Mouse (Mus musculus) ES-Bruce4 (cell line): ENCODE results near the gene Actr3. TPM values are rescaled to one million over a fixed set of nuclear protein-coding genes. Genes with fewer than 3 reads are reported as not detected.

Experiments
- H3K27ac ChIP-seq: 2 replicates; pipeline ENCODE4 v1.5.1; 2012; ENCODE audit warnings: low read length, inconsistent platforms; ENCODE audit not compliant: insufficient read depth
- H3K27me3 ChIP-seq: 2 replicates; pipeline ENCODE4 v1.6.1; 2012; ENCODE audit warnings: mild to moderate bottlenecking, low read length, inconsistent platforms; ENCODE audit not compliant: control insufficient read depth, poor library complexity, insufficient read depth, severe bottlenecking
- H3K36me3 ChIP-seq: 2 replicates; pipeline ENCODE4 v1.6.1; 2012; ENCODE audit warnings: inconsistent platforms, mild to moderate bottlenecking, low read length, moderate library complexity; ENCODE audit not compliant: control insufficient read depth, poor library complexity, insufficient read depth, severe bottlenecking
- H3K4me1 ChIP-seq: one replicate; pipeline ENCODE4 v1.8.1; 2011; ENCODE audit warnings: low read length; ENCODE audit not compliant: control insufficient read depth, insufficient read depth
- H3K4me3 ChIP-seq: 2 replicates; pipeline ENCODE4 v1.5.1; 2011; ENCODE audit warnings: low read depth, mild to moderate bottlenecking, low read length
- H3K9ac ChIP-seq: 2 replicates; pipeline ENCODE4 v1.6.1; 2012; ENCODE audit warnings: low read depth, mild to moderate bottlenecking, inconsistent platforms; ENCODE audit not compliant: poor library complexity, severe bottlenecking
- H3K9me3 ChIP-seq: replicated peaks from 2 replicates; pipeline ENCODE4 v1.6.1; 2012; ENCODE audit warnings: mild to moderate bottlenecking, low read length, inconsistent platforms; ENCODE audit not compliant: control insufficient read depth, poor library complexity, insufficient read depth, severe bottlenecking
- CTCF ChIP-seq: IDR thresholded peaks from one replicate; pipeline ENCODE4 v1.8.1; 2011; ENCODE audit warnings: low read depth, low read length
- EP300 ChIP-seq: IDR thresholded peaks from 2 replicates; pipeline ENCODE4 v1.6.1; 2011; ENCODE audit warnings: low read depth, low read length; ENCODE audit not compliant: insufficient read depth
- POLR2A ChIP-seq: IDR thresholded peaks from one replicate; pipeline ENCODE4 v1.8.1; 2011; ENCODE audit warnings: low read length; ENCODE audit not compliant: insufficient read depth
- polyA plus RNA-seq: library from polyadenylated mRNA; stranded (reverse); fragments of >200 nt; gene quantifications from 2 replicates; pipeline ENCODE4 v1.2.4, GENCODE M21; 2011; ENCODE audit warnings: low read depth; ENCODE audit not compliant: missing spikeins, insufficient read depth, insufficient read length

The Actr3 gene
- polyA plus RNA-seq, 1 experiment: 269 TPM

DNA sequence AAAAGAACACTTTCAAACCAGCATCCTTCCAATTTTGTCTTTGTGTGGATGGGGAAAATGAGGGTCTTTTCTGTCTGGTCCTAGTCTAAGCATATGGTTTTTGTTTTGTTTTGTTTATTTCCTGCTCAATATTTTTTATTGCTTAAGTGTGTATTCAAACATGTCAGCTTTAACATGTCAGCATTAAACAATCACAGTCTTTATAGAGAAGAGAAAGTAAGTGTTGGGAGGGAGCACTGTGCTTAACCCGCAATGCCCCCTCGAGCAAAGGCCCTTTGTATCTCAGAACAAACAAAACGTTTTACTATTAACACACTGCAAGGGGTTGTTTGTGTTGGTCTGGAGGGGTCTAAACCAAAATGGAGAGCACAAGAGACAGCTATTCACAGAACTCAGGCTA is 47.2 kb downstream of the Actr3 start:
- no peak for TF ChIP-seq CTCF

DNA sequence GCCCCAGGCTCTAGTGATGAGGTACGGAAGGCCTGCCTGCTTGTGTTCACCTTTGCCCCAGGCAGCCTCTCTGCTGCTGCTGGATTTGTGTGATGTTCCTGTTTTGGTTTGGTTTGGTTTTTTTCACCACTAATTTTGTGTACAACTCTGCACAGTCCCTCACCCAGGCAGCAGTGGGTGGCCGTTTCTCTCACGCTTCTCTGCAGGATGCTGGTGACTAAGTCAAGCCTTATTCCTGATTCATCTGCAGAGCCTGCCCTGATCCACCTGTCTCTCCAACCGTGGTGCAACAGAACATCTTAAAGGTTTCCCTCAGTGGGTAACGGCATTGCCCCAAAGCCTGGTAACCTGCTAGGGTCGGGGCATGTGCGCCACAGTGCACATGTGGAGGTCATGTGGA is 49.3 kb downstream of the Actr3 start:
- Histone ChIP-seq H3K9ac (no peak overlapping the region), H3K4me3 (no peak overlapping the region), H3K27ac (no peak overlapping the region), H3K36me3 (no peaks in the 10 kb centered on the region), H3K9me3 (no peaks in the 10 kb centered on the region), H3K4me1 (no peaks in the 10 kb centered on the region), H3K27me3 (no peaks in the 10 kb centered on the region)
- no peak for TF ChIP-seq POLR2A
- no peak for TF ChIP-seq CTCF
- no peak for TF ChIP-seq EP300

More for the DNA sequence above, 47.2 kb downstream of the Actr3 start:
- Histone ChIP-seq H3K27me3 (no peaks in the 10 kb centered on the region), H3K4me1 (no peaks in the 10 kb centered on the region), H3K27ac (no peak overlapping the region), H3K36me3 (no peaks in the 10 kb centered on the region), H3K4me3 (no peak overlapping the region), H3K9ac (no peak overlapping the region), H3K9me3 (no peaks in the 10 kb centered on the region)

DNA sequence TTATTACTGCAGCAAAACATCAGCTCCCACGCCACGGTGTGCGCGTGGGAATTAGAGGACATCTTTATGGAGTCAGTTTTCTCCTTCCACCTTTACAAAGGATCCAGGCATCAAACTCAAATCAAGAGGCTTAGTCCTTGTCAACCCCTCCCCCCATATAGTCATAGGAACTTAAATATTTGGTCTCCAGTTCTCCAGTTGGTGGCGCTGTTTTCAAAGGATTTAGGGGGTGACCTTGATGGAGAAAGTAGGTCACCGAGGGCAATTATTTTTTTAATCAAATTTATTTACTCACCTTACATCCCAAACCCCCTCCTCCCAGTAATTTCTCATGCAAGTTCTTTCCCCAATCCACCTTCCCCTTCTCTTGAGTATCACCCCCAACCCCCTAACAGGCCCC is 52.9 kb downstream of the Actr3 start:
- no peak overlapping the region for H3K9ac ChIP-seq
- H3K9me3 ChIP-seq: no peaks in the 10 kb centered on the region
- no peak overlapping the region for H3K4me3 ChIP-seq
- TF ChIP-seq EP300 (no peak), CTCF (no peak), POLR2A (no peak)
- no peaks in the 10 kb centered on the region for H3K36me3 ChIP-seq
- H3K27me3 ChIP-seq: no peaks in the 10 kb centered on the region
- no peak overlapping the region for H3K27ac ChIP-seq
- no peaks in the 10 kb centered on the region for H3K4me1 ChIP-seq

DNA sequence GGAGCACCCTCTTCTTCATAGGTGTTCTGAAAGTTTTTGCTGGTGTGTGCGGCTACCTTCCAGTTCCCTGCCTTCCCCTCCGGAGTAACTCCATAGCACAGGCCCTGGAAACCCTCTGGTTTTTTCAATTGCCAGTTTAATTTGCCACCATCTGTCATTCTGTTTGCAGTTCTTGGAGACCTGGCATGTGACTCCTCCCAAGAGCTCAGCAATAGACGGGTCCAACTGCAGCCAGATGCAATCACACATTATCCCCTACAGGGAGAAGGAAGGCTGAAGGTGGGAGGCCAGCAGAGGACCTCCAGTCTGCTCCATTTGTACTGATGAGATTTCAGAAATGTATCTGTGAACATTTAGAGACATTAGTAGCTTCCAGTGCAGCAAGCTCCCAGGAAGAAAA is 56.6 kb downstream of the Actr3 start:
- Histone ChIP-seq H3K4me1 (no peaks in the 10 kb centered on the region), H3K4me3 (no peak overlapping the region), H3K27me3 (no peaks in the 10 kb centered on the region), H3K9ac (no peak overlapping the region), H3K36me3 (no peaks in the 10 kb centered on the region), H3K9me3 (no peaks in the 10 kb centered on the region; the same call in 1 of the 2 replicates), H3K27ac (no peak overlapping the region)
- TF ChIP-seq POLR2A (no peak), CTCF (no peak), EP300 (no peak)

DNA sequence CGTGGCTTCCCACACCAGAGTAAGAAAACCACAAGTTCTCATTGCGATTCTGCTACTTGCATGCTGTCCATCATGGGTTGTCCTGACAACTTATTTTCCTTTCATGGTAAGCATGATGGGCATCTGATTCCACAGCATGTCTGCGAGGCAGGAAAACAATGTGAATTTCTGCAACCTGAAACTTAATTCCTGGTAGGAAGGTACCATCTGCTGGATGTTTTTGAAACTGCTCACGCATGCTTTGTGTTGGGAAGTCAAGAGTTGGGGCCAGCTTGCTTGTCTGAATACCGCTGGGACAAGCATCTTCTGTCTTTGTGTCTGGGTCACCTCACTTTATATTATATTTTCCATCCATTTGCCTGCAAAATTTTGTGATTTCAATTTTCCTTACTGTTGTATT is 62.7 kb downstream of the Actr3 start:
- Histone ChIP-seq H3K4me3 (no peak overlapping the region), H3K9me3 (no peaks in the 10 kb centered on the region; the same call in 1 of the 2 replicates), H3K27ac (no peak overlapping the region), H3K9ac (no peak overlapping the region), H3K36me3 (no peaks in the 10 kb centered on the region), H3K4me1 (no peaks in the 10 kb centered on the region), H3K27me3 (no peaks in the 10 kb centered on the region)
- TF ChIP-seq CTCF: no peak
- no peak for TF ChIP-seq POLR2A
- TF ChIP-seq EP300: no peak

DNA sequence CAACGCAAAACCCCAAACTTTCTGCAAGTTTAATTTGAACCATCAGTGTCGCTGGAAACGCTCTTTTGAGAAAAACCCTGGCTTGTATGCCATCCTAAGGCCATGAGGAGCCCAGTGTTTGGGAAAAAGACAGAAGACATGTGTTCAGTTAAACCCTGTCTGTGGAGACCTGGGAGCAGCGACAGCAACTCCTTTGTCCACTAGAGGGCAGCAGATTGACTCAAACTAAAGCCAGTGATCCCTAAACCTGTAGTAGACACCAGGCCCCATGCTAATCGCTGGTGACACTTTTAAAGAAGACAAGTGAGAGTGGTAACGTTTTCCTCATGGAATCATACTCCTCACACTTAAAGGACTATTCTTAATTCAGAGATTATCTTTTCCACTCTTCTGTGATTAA is 64.7 kb downstream of the Actr3 start:
- Histone ChIP-seq H3K9ac (no peak overlapping the region), H3K4me3 (no peak overlapping the region), H3K9me3 (no peaks in the 10 kb centered on the region), H3K4me1 (no peaks in the 10 kb centered on the region), H3K27me3 (no peaks in the 10 kb centered on the region), H3K36me3 (no peaks in the 10 kb centered on the region), H3K27ac (no peak overlapping the region)
- TF ChIP-seq POLR2A (no peak), EP300 (no peak), CTCF (peak; percentile 70)

DNA sequence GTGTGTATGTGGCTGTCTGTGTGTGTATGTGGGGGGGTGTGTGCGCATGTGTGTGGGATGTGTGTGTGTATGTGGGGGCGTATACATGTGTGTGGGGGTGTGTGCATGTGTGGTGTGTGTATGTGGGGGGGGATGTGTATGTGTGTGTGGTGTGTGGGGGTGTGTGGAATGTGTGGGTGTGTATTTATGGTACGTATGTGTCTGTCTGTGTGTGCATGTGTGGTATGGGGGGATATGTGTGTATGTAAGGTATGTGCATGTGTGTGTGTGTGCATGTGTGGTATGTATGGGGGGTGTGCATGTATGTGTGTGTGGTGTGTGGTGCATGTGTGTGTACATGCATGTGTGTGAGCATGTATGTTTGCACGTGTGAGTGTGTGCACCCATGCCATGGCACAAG is 70.0 kb downstream of the Actr3 start:
- H3K9ac ChIP-seq: no peak overlapping the region
- TF ChIP-seq POLR2A (no peak), CTCF (no peak), EP300 (no peak)
- H3K4me3 ChIP-seq: no peak overlapping the region
- no peaks in the 10 kb centered on the region for H3K27me3 ChIP-seq
- H3K4me1 ChIP-seq: no peaks in the 10 kb centered on the region
- H3K27ac ChIP-seq: no peak overlapping the region
- 0 out of 2 replicates have a peak, but pooled peaks cover 5% of the 10 kb centered on the region for H3K9me3 ChIP-seq
- no peaks in the 10 kb centered on the region for H3K36me3 ChIP-seq
